Mouse (Mus musculus) bone marrow, adult 2 months (tissue): ENCODE data around the gene Zyg11b.

Source experiments
- CTCF ChIP-seq: fragments of 200-500 bp; IDR thresholded peaks from 2 replicates; pipeline ENCODE4 v1.5.1; 2011; ENCODE audit warnings: low read length, control low read depth; ENCODE audit not compliant: control insufficient read depth, insufficient read depth
- POLR2A ChIP-seq: fragments of 200-500 bp; IDR thresholded peaks from 2 replicates; pipeline ENCODE4 v1.6.1; 2011; ENCODE audit warnings: low read depth, mild to moderate bottlenecking, control low read depth, low read length, borderline replicate concordance; ENCODE audit not compliant: control insufficient read depth

DNA sequence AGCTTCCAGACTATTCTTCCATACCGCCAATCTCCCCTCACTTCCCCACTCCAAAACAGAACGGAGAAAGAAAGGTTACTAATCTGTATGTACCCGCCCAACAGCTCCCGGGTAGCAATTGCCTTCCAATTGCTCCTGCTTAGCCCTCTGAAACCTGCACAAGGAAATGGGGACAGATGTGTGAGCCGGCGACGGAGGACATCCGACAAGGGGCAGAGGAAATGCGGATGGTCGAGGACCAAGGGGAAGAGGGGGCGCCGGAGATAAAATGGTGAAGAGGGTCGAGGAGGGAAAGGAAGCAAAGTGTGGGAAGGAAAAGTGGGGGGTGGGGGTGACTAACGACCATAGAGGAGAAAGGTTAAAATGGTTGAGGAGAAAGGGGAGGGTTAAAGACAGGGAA is 630 bp downstream of the Zyg11b start:
- TF ChIP-seq POLR2A (no peak), CTCF (no peak)
